Mouse (Mus musculus): Measurements from ENCODE around the gene Oxa1l. TPM values are rescaled to one million over a fixed set of nuclear protein-coding genes. Genes with fewer than 3 reads are reported as not detected.
A peak's percentile ranks its signal among the peaks of the same experiment; 100 is the strongest.

Gene Oxa1l
- polyA plus RNA-seq, 1 experiment from 2014 or later, result 58.5 TPM

- no peak overlapping the region for H3K9ac ChIP-seq (ENCODE audit: low read depth, low read length)
- no peak overlapping the region for H3K4me2 ChIP-seq (ENCODE audit: low read length)
- WGBS, result 85% methylated on average over 7 of the region's 7 CpGs
- H3K9me3 ChIP-seq (ENCODE audit: control insufficient read depth, low read length), result no peaks in the 10 kb centered on the region
- H3K27ac ChIP-seq (ENCODE audit: low read depth, low read length), result no peak overlapping the region
- H3K36me3 ChIP-seq (ENCODE audit: control insufficient read depth, insufficient read depth, low read length), result no peaks in the 10 kb centered on the region
- H3K4me3 ChIP-seq (ENCODE audit: low read length), result no peak overlapping the region
- no peaks in the 10 kb centered on the region for H3K4me1 ChIP-seq (ENCODE audit: control insufficient read depth, insufficient read depth, low read depth, low read length)
- no peak for ATAC-seq
- no peaks in the 10 kb centered on the region for H3K27me3 ChIP-seq (replicated peaks; ENCODE audit: control insufficient read depth, insufficient read depth, low read length)
Measured at GRCm38 (mm10) chr14:54397872-54398527, 37.4 kb downstream of the Oxa1l start.

GRCm38 (mm10) chr14:54398528-54398916 is 37.9 kb downstream of the Oxa1l start:
- H3K4me3 ChIP-seq (ENCODE audit: low read length), result no peak overlapping the region
- H3K27me3 ChIP-seq (replicated peaks; ENCODE audit: control insufficient read depth, insufficient read depth, low read length), result no peaks in the 10 kb centered on the region
- WGBS, result 84% methylated on average over 7 of the region's 7 CpGs
- no peaks in the 10 kb centered on the region for H3K9me3 ChIP-seq (ENCODE audit: control insufficient read depth, low read length)
- no peak overlapping the region for H3K27ac ChIP-seq (ENCODE audit: low read depth, low read length)
- H3K4me1 ChIP-seq (ENCODE audit: control insufficient read depth, insufficient read depth, low read depth, low read length), result no peaks in the 10 kb centered on the region
- no peaks in the 10 kb centered on the region for H3K36me3 ChIP-seq (ENCODE audit: control insufficient read depth, insufficient read depth, low read length)
- no peak for ATAC-seq
- no peak overlapping the region for H3K9ac ChIP-seq (ENCODE audit: low read depth, low read length)
- no peak overlapping the region for H3K4me2 ChIP-seq (ENCODE audit: low read length)

- H3K9ac ChIP-seq (ENCODE audit: low read depth, low read length), result no peak overlapping the region
- no peak overlapping the region for H3K27ac ChIP-seq (ENCODE audit: low read depth, low read length)
- no peaks in the 10 kb centered on the region for H3K27me3 ChIP-seq (replicated peaks; ENCODE audit: control insufficient read depth, insufficient read depth, low read length)
- WGBS, result 63% methylated on average over 8 of the region's 8 CpGs
- H3K9me3 ChIP-seq (ENCODE audit: control insufficient read depth, low read length), result no peaks in the 10 kb centered on the region
- no peak overlapping the region for H3K4me2 ChIP-seq (ENCODE audit: low read length)
- ATAC-seq, result no peak
- no peaks in the 10 kb centered on the region for H3K4me1 ChIP-seq (ENCODE audit: control insufficient read depth, insufficient read depth, low read depth, low read length)
- no peak overlapping the region for H3K4me3 ChIP-seq (ENCODE audit: low read length)
- no peaks in the 10 kb centered on the region for H3K36me3 ChIP-seq (ENCODE audit: control insufficient read depth, insufficient read depth, low read length)
Measured at GRCm38 (mm10) chr14:54398921-54399382, 38.3 kb downstream of the Oxa1l start.

DNA sequence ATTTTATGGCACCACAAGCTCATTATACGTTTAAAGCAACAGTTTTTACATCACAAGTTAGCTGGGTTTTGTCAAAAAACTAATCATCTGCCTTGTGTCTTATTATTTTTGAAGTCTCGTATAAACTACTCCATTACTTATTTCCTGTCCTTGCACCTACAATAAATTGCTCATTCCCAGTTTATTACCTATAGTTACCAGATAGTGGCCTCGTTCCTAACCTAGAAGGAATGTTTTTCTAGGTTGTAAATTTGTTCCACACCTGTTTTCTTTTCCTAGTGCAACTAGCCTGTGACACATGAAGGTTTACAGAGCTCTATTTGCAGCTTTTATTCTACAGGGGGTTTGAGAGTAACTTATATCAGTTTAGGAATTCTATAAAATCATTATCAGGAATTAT is 41.1 kb downstream of the Oxa1l start:
- Histone ChIP-seq H3K4me1 (ENCODE audit: control insufficient read depth, insufficient read depth, low read depth, low read length) (no peaks in the 10 kb centered on the region), H3K9ac (ENCODE audit: low read depth, low read length) (no peak overlapping the region), H3K36me3 (ENCODE audit: control insufficient read depth, insufficient read depth, low read length) (no peaks in the 10 kb centered on the region), H3K27me3 (replicated peaks; ENCODE audit: control insufficient read depth, insufficient read depth, low read length) (no peaks in the 10 kb centered on the region), H3K9me3 (ENCODE audit: control insufficient read depth, low read length) (no peaks in the 10 kb centered on the region), H3K4me3 (ENCODE audit: low read length) (no peak overlapping the region), H3K27ac (ENCODE audit: low read depth, low read length) (no peak overlapping the region), H3K4me2 (ENCODE audit: low read length) (no peak overlapping the region)
- WGBS, result 77% methylated on average over 3 of the region's 3 CpGs
- ATAC-seq, result no peak

DNA sequence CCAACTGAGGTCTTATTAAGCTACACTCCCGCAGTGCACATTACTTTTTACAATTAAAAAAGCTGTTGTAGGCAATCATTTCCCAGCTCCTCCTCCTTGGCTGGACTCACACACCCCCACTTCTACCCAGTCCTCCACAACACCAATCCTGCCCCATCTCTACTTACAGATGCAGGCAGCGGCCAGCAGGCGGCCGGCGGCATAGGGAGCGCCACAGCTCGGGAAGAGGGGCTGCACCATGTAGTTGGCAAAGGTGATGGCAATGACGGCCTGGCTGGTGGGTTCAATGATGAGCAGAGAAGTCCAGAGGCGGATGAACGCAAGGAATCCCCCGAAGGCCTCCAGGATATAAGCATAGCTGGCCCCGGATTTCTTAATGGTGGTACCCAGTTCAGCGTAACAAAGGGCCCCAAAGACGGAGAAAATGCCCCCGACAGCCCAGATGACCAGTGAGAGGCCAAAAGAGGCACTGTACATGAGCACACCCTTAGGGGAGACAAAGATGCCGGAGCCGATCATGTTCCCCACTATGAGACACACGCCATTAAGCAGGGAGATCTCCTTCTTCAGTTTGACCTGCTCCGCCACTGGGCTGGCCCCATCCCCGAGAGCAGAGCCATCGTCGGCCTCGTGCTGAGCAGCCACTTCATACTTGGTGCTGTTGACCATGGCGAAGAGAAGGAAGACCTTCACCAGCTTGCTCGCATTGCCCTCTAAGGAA is 47.9 kb downstream of the Oxa1l start:
- H3K9me3 ChIP-seq (ENCODE audit: control insufficient read depth, low read length), result no peaks in the 10 kb centered on the region
- H3K9ac ChIP-seq (ENCODE audit: low read depth, low read length), result no peak overlapping the region
- 81% methylated on average over 25 of the region's 25 CpGs for WGBS
- H3K4me1 ChIP-seq (ENCODE audit: control insufficient read depth, insufficient read depth, low read depth, low read length), result no peaks in the 10 kb centered on the region
- H3K4me2 ChIP-seq (ENCODE audit: low read length), result no peak overlapping the region
- H3K36me3 ChIP-seq (ENCODE audit: control insufficient read depth, insufficient read depth, low read length), result no peaks in the 10 kb centered on the region
- no peak for ATAC-seq
- no peak overlapping the region for H3K4me3 ChIP-seq (ENCODE audit: low read length)
- H3K27ac ChIP-seq (ENCODE audit: low read depth, low read length), result no peak overlapping the region
- H3K27me3 ChIP-seq (replicated peaks; ENCODE audit: control insufficient read depth, insufficient read depth, low read length), result no peaks in the 10 kb centered on the region

GRCm38 (mm10) chr14:54409057-54409645 is 48.5 kb downstream of the Oxa1l start:
- Histone ChIP-seq H3K27ac (ENCODE audit: low read depth, low read length) (no peak overlapping the region), H3K9ac (ENCODE audit: low read depth, low read length) (no peak overlapping the region)
- 78% methylated on average over 7 of the region's 7 CpGs for WGBS

DNA sequence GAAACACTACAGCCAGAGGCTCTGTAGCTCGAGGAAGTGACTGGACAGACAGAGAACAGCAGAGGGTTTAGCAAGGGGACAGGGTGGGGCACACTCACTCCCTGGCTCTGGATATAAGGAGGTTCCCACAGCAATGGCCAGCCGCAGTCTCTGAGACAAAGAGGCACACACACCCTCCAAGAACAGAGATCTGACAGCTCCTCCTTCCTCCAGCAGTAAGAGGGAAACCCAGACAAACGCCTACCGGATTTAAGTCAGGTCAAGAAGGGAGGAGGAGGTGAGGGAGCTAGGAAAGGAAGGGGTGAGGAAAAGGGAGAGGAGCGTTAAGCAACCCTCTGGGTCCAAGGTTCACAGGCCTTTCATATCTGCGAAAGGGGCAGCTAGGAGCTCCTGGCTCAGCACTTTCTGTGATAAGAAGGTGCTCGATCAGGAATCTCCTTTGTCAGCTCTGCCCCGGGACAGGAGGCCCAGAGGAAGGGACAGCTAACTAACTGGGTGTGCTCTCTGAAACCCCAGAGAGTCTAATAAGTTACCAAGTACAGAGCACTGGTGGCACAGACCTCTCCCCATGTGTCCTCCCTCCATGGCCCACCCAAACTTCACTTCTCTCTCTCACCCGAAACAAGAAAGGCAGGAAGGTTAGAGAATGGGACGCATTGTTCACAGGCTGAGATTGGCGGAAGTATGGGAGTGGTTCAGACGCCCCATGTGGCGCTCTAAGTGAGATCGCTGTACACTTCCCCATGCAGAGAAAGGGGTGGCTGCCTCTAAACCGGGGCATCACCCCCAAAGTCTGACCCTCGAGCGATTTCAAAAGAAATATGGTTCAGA is 49.6 kb downstream of the Oxa1l start:
- Histone ChIP-seq H3K4me3 (ENCODE audit: low read length) (no peak overlapping the region), H3K9ac (ENCODE audit: low read depth, low read length) (0 out of 2 replicates have a peak overlapping the region, but pooled peaks have one; percentile 15), H3K4me2 (ENCODE audit: low read length) (0 out of 2 replicates have a peak overlapping the region, but pooled peaks have one; percentile 15), H3K9me3 (ENCODE audit: control insufficient read depth, low read length) (no peaks in the 10 kb centered on the region), H3K27ac (ENCODE audit: low read depth, low read length) (0 out of 2 replicates have a peak overlapping the region, but pooled peaks have one; percentile 12), H3K27me3 (replicated peaks; ENCODE audit: control insufficient read depth, insufficient read depth, low read length) (0 out of 2 replicates have a peak, but pooled peaks cover 6% of the 10 kb centered on the region), H3K4me1 (ENCODE audit: control insufficient read depth, insufficient read depth, low read depth, low read length) (0 out of 2 replicates have a peak, but pooled peaks cover 3% of the 10 kb centered on the region), H3K36me3 (ENCODE audit: control insufficient read depth, insufficient read depth, low read length) (no peaks in the 10 kb centered on the region)
- ATAC-seq, result no peak
- WGBS, result 42% methylated on average over 17 of the region's 17 CpGs

More at GRCm38 (mm10) chr14:54409057-54409645, 48.5 kb downstream of the Oxa1l start:
- ATAC-seq, result no peak
- no peak overlapping the region for H3K4me2 ChIP-seq (ENCODE audit: low read length)
- H3K36me3 ChIP-seq (ENCODE audit: control insufficient read depth, insufficient read depth, low read length), result no peaks in the 10 kb centered on the region
- no peak overlapping the region for H3K4me3 ChIP-seq (ENCODE audit: low read length)
- H3K27me3 ChIP-seq (replicated peaks; ENCODE audit: control insufficient read depth, insufficient read depth, low read length), result 0 out of 2 replicates have a peak, but pooled peaks cover 2% of the 10 kb centered on the region
- no peaks in the 10 kb centered on the region for H3K9me3 ChIP-seq (ENCODE audit: control insufficient read depth, low read length)
- H3K4me1 ChIP-seq (ENCODE audit: control insufficient read depth, insufficient read depth, low read depth, low read length), result 0 out of 2 replicates have a peak, but pooled peaks cover 3% of the 10 kb centered on the region

DNA sequence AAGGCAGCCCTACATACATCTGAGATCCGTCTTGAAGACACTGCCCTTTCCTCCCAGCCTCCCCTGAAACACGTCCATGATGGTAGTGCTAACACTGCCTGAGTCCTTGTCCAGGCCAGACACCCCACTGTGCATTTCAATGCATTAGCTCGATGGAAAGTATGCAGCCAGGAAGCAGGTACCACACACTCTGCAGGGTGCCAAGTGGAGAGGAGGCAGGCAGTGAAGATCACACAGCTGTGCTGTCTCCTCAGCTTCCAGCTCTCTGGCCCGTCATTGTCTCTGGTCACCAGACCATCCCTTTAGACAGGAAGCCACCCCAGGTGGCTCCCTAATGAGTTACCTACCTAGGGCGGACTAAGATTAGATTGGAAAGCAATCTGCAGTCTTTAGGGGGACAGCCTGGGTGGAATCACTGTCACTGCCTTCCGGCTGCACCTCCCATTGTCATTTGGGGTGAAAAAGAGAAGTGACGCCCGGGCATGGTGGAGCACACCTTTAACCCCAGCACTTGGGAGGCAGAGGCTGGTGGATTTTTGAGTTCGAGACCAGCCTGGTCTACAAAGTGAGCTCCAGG is 51.5 kb downstream of the Oxa1l start:
- 0 out of 2 replicates have a peak, but pooled peaks cover 8% of the 10 kb centered on the region for H3K27me3 ChIP-seq (replicated peaks; ENCODE audit: control insufficient read depth, insufficient read depth, low read length)
- ATAC-seq, result no peak
- H3K4me3 ChIP-seq (ENCODE audit: low read length), result no peak overlapping the region
- H3K36me3 ChIP-seq (ENCODE audit: control insufficient read depth, insufficient read depth, low read length), result no peaks in the 10 kb centered on the region
- H3K27ac ChIP-seq (ENCODE audit: low read depth, low read length), result no peak overlapping the region
- H3K9me3 ChIP-seq (ENCODE audit: control insufficient read depth, low read length), result no peaks in the 10 kb centered on the region
- WGBS, result 34% methylated on average over 9 of the region's 9 CpGs
- H3K4me2 ChIP-seq (ENCODE audit: low read length), result no peak overlapping the region
- 0 out of 2 replicates have a peak, but pooled peaks cover 3% of the 10 kb centered on the region for H3K4me1 ChIP-seq (ENCODE audit: control insufficient read depth, insufficient read depth, low read depth, low read length)
- H3K9ac ChIP-seq (ENCODE audit: low read depth, low read length), result no peak overlapping the region
